Mouse (Mus musculus) adrenal gland, postnatal 14 days (tissue): ENCODE measurements around the gene Srcap. TPM values are rescaled to one million over a fixed set of nuclear protein-coding genes. Genes with fewer than 3 reads are reported as not detected.
"Not testable (repeated sequence)": the region's sequence is repeated elsewhere in the genome, so short reads cannot be mapped to it uniquely, and the experiment has no call there.

Experiments used
- DNase-seq: peaks from one replicate; pipeline ENCODE4 v3.0.0; 2021; ENCODE audit warnings: mixed read lengths
- long read RNA-seq, 2 experiments: library from polyadenylated mRNA; stranded (forward); transcript quantifications; one replicate each; pipeline ENCODE4 v2.0.0; 2021
- total RNA-seq: library from RNA; stranded (reverse); gene quantifications from 2 replicates; pipeline ENCODE4 v1.2.3, GENCODE M21; 2021

Srcap gene
- 88.8 and 95.3 TPM in 2 replicates for total RNA-seq
- long read RNA-seq, experiment 1, partial matches to known transcripts, result 2 of 4 reads
- long read RNA-seq, experiment 1, other reads (novel, unspliced or antisense), result 2 of 4 reads
- long read RNA-seq, experiment 2, partial matches to known transcripts, result 3 of 4 reads
- long read RNA-seq, experiment 2, other reads (novel, unspliced or antisense), result 0 of 4 reads

GRCm38 (mm10) chr7:127511808-127512230 is at the start of gene Srcap:
Gene Srcap (plus strand): TSS chr7:127511983.
- peak; percentile 97 for DNase-seq

- DNase-seq, result no peak
Observed at GRCm38 (mm10) chr7:127465191-127465590, 46.6 kb upstream of the Srcap start.

GRCm38 (mm10) chr7:127465670-127466069 is 46.1 kb upstream of the Srcap start:
- not testable (repeated sequence) for DNase-seq

- no peak for DNase-seq
Observed at GRCm38 (mm10) chr7:127466606-127467005, 45.2 kb upstream of the Srcap start.

- DNase-seq, result peak; percentile 37
Observed at GRCm38 (mm10) chr7:127470011-127470715, 41.6 kb upstream of the Srcap start.

GRCm38 (mm10) chr7:127470743-127471645 is 40.8 kb upstream of the Srcap start:
- peak; percentile 94 for DNase-seq

GRCm38 (mm10) chr7:127471646-127472010 is 40.2 kb upstream of the Srcap start:
- peak; percentile 84 for DNase-seq

GRCm38 (mm10) chr7:127472060-127472459 is 39.7 kb upstream of the Srcap start:
- no peak for DNase-seq

- no peak for DNase-seq
Observed at GRCm38 (mm10) chr7:127473705-127474104, 38.1 kb upstream of the Srcap start.

- DNase-seq, result no peak
Observed at GRCm38 (mm10) chr7:127474378-127475070, 37.3 kb upstream of the Srcap start.

- no peak for DNase-seq
Observed at GRCm38 (mm10) chr7:127475186-127475740, 36.5 kb upstream of the Srcap start.

GRCm38 (mm10) chr7:127476336-127476735 is 35.4 kb upstream of the Srcap start:
- no peak for DNase-seq

- DNase-seq, result no peak
Observed at GRCm38 (mm10) chr7:127476855-127477254, 34.9 kb upstream of the Srcap start.

GRCm38 (mm10) chr7:127477687-127478634 is 33.8 kb upstream of the Srcap start:
- DNase-seq, result peak; percentile 99

- DNase-seq, result peak; percentile 98
Observed at GRCm38 (mm10) chr7:127478635-127479317, 33.0 kb upstream of the Srcap start, which contains the start of gene Fbrs. Gene Fbrs (plus strand): TSS chr7:127479199.

- peak; percentile 66 for DNase-seq
Observed at GRCm38 (mm10) chr7:127479318-127480225, 32.2 kb upstream of the Srcap start.

GRCm38 (mm10) chr7:127480321-127480720 is 31.5 kb upstream of the Srcap start:
- no peak for DNase-seq

GRCm38 (mm10) chr7:127485416-127485815 is 26.4 kb upstream of the Srcap start:
- DNase-seq, result no peak

GRCm38 (mm10) chr7:127488364-127488763 is 23.4 kb upstream of the Srcap start:
- DNase-seq, result not testable (repeated sequence)
